Mouse (Mus musculus): ENCODE data around the gene Svs3a.
"Not testable (repeated sequence)": the region's sequence is repeated elsewhere in the genome, so short reads cannot be mapped to it uniquely, and the experiment has no call there.

Gene Svs3a

GRCm38 (mm10) chr2:164288968-164289367, at the start of gene Svs3a:
Gene Svs3a, plus strand, starts transcription at chr2:164289268.
- DNase-seq = not testable (repeated sequence)

- not testable (repeated sequence) for DNase-seq
Observed at GRCm38 (mm10) chr2:164256540-164256939, 32.5 kb upstream of the Svs3a start, which contains the start of gene Svs3b. Gene Svs3b, minus strand, starts transcription at chr2:164256640.

GRCm38 (mm10) chr2:164278359-164278758, 10.7 kb upstream of the Svs3a start, which contains the start of gene Svs4:
Gene Svs4, minus strand, starts transcription at chr2:164278459.
- DNase-seq = no peak

- DNase-seq = no peak
Observed at GRCm38 (mm10) chr2:164312599-164312998, 23.5 kb downstream of the Svs3a start.

GRCm38 (mm10) chr2:164315460-164315859, 26.4 kb downstream of the Svs3a start:
- not testable (repeated sequence) for DNase-seq

GRCm38 (mm10) chr2:164316451-164316850, 27.4 kb downstream of the Svs3a start, which contains the start of gene Svs6:
Gene Svs6, plus strand, starts transcription at chr2:164316751.
- not testable (repeated sequence) for DNase-seq

- no peak for DNase-seq
Observed at GRCm38 (mm10) chr2:164320983-164321382, 31.9 kb downstream of the Svs3a start.

- DNase-seq = not testable (repeated sequence)
Observed at GRCm38 (mm10) chr2:164332440-164332839, 43.4 kb downstream of the Svs3a start, which contains the start of gene Svs5. Gene Svs5, plus strand, starts transcription at chr2:164332740.

Data from cerebellum, postnatal 10 days (tissue).